Mouse (Mus musculus) embryonic facial prominence, embryonic 11.5 days (tissue): ENCODE data around the gene Atxn7. TPM values are rescaled to one million over a fixed set of nuclear protein-coding genes. Genes with fewer than 3 reads are reported as not detected.

Source experiments
- ATAC-seq: fragments of 200-750 bp; cut with Nextera tagmentation; replicated peaks from 2 replicates; pipeline ENCODE4 v1.8.0; 2017; ENCODE audit warnings: low read depth; ENCODE audit not compliant: insufficient number of reproducible peaks, low FRiP score, low TSS enrichment
- DNase-seq: peaks from one replicate; pipeline ENCODE4 v3.0.0-alpha.2; 2015; ENCODE audit warnings: low spot score
- H3K27ac ChIP-seq: fragments of 300-500 bp; sonication (generic); replicated peaks from 2 replicates; pipeline ENCODE4 v1.5.1; 2014; ENCODE audit warnings: mild to moderate bottlenecking, low read depth, low read length, control low read depth
- H3K27me3 ChIP-seq: fragments of 300-500 bp; sonication (generic); 2 replicates; pipeline ENCODE4 v1.6.1; 2014; ENCODE audit warnings: mild to moderate bottlenecking, low read length, moderate library complexity, mixed read lengths; ENCODE audit not compliant: control insufficient read depth, insufficient read depth
- H3K36me3 ChIP-seq: fragments of 300-500 bp; sonication (generic); replicated peaks from 2 replicates; pipeline ENCODE4 v1.6.1; 2014; ENCODE audit warnings: low read depth, mild to moderate bottlenecking, low read length, moderate library complexity, mixed read lengths; ENCODE audit not compliant: control insufficient read depth, insufficient read depth
- H3K4me1 ChIP-seq: fragments of 300-500 bp; sonication (generic); 2 replicates; pipeline ENCODE4 v1.6.1; 2014; ENCODE audit warnings: low read length, mixed read lengths; ENCODE audit not compliant: control insufficient read depth, insufficient read depth
- H3K4me2 ChIP-seq: fragments of 300-500 bp; sonication (generic); 2 replicates; pipeline ENCODE4 v1.6.1; 2014; ENCODE audit warnings: low read depth, mild to moderate bottlenecking, control low read depth, low read length, moderate library complexity
- H3K4me3 ChIP-seq: fragments of 300-500 bp; sonication (generic); 2 replicates; pipeline ENCODE4 v1.5.1; 2014; ENCODE audit warnings: low read depth, low read length, control low read depth
- H3K9ac ChIP-seq: fragments of 300-500 bp; sonication (generic); replicated peaks from 2 replicates; pipeline ENCODE4 v1.6.1; 2014; ENCODE audit warnings: mild to moderate bottlenecking, control low read depth, low read length
- H3K9me3 ChIP-seq: fragments of 300-500 bp; sonication (generic); replicated peaks from 2 replicates; pipeline ENCODE4 v1.6.1; 2016; ENCODE audit warnings: mild to moderate bottlenecking, low read length, inconsistent platforms, mixed read lengths; ENCODE audit not compliant: control insufficient read depth
- WGBS: fragments of 180-500 bp; shearing (Covaris S2); extraction: QIAGEN DNeasy Blood & Tissue Kit; methylation state at CpG from one replicate; pipeline ENCODE4 v1.1.7; 2014; 5-methylcytosine and 5-hydroxymethylcytosine counted together
- polyA plus RNA-seq: library from polyadenylated mRNA; unstranded; fragments of >200 nt; fragmentation: Nextera tagmentation; extraction: Ambion mirVana; gene quantifications from 2 replicates; pipeline ENCODE4 v1.2.1, GENCODE M21; 2014

The Atxn7 gene
- polyA plus RNA-seq, 1 experiment from 2014 or later = 3.7 TPM

- ATAC-seq = no peak
- Histone ChIP-seq H3K4me3 (no peak overlapping the region), H3K27me3 (no peaks in the 10 kb centered on the region), H3K9ac (no peak overlapping the region), H3K4me2 (no peak overlapping the region), H3K27ac (no peak overlapping the region), H3K36me3 (no peaks in the 10 kb centered on the region), H3K4me1 (no peaks in the 10 kb centered on the region), H3K9me3 (no peaks in the 10 kb centered on the region)
- WGBS = 82% methylated on average over 6 of the region's 6 CpGs
- peak; percentile 26 for DNase-seq
These were observed 58.1 kb downstream of the Atxn7 start for GRCm38 (mm10) chr14:14019155-14019894.

- ATAC-seq (no peak), DNase-seq (no peak)
- Histone ChIP-seq H3K9me3 (no peaks in the 10 kb centered on the region), H3K9ac (no peak overlapping the region), H3K4me3 (no peak overlapping the region), H3K36me3 (no peaks in the 10 kb centered on the region), H3K27me3 (no peaks in the 10 kb centered on the region), H3K4me1 (no peaks in the 10 kb centered on the region), H3K4me2 (no peak overlapping the region), H3K27ac (no peak overlapping the region)
- 91% methylated on average over 6 of the region's 6 CpGs for WGBS
These were observed 60.0 kb downstream of the Atxn7 start for GRCm38 (mm10) chr14:14021244-14021643.

GRCm38 (mm10) chr14:14025870-14026269 lies 64.6 kb downstream of the Atxn7 start:
- no peaks in the 10 kb centered on the region for H3K4me1 ChIP-seq
- no peak overlapping the region for H3K4me2 ChIP-seq
- WGBS = 89% methylated on average over 8 of the region's 8 CpGs
- DNase-seq = no peak
- H3K9ac ChIP-seq = no peak overlapping the region
- no peaks in the 10 kb centered on the region for H3K27me3 ChIP-seq
- ATAC-seq = no peak
- H3K4me3 ChIP-seq = no peak overlapping the region
- H3K9me3 ChIP-seq = no peaks in the 10 kb centered on the region
- no peaks in the 10 kb centered on the region for H3K36me3 ChIP-seq
- no peak overlapping the region for H3K27ac ChIP-seq

GRCm38 (mm10) chr14:14030621-14031020 lies 69.4 kb downstream of the Atxn7 start:
- H3K9ac ChIP-seq = no peak overlapping the region
- H3K36me3 ChIP-seq = no peaks in the 10 kb centered on the region
- no peak overlapping the region for H3K27ac ChIP-seq
- no peaks in the 10 kb centered on the region for H3K27me3 ChIP-seq
- DNase-seq (no peak), ATAC-seq (no peak)
- no peaks in the 10 kb centered on the region for H3K4me1 ChIP-seq
- no peak overlapping the region for H3K4me2 ChIP-seq
- H3K9me3 ChIP-seq = no peaks in the 10 kb centered on the region
- no peak overlapping the region for H3K4me3 ChIP-seq
- 96% methylated on average over 2 of the region's 2 CpGs for WGBS

- DNase-seq = no peak
- H3K4me3 ChIP-seq = no peak overlapping the region
- H3K27ac ChIP-seq = no peak overlapping the region
- H3K9ac ChIP-seq = no peak overlapping the region
- no peak overlapping the region for H3K4me2 ChIP-seq
- no peaks in the 10 kb centered on the region for H3K9me3 ChIP-seq
- WGBS = 88% methylated on average over 1 of the region's 1 CpGs
- no peaks in the 10 kb centered on the region for H3K4me1 ChIP-seq
- no peaks in the 10 kb centered on the region for H3K36me3 ChIP-seq
- no peaks in the 10 kb centered on the region for H3K27me3 ChIP-seq
- ATAC-seq = no peak
These were observed 71.6 kb downstream of the Atxn7 start for GRCm38 (mm10) chr14:14032842-14033241.

GRCm38 (mm10) chr14:14036352-14036751 lies 75.1 kb downstream of the Atxn7 start:
- H3K4me3 ChIP-seq = no peak overlapping the region
- no peak overlapping the region for H3K4me2 ChIP-seq
- H3K9ac ChIP-seq = no peak overlapping the region
- no peaks in the 10 kb centered on the region for H3K4me1 ChIP-seq
- ATAC-seq = no peak
- H3K36me3 ChIP-seq = no peaks in the 10 kb centered on the region
- 68% methylated on average over 2 of the region's 2 CpGs for WGBS
- no peak overlapping the region for H3K27ac ChIP-seq
- no peak for DNase-seq
- H3K27me3 ChIP-seq = no peaks in the 10 kb centered on the region
- H3K9me3 ChIP-seq = no peaks in the 10 kb centered on the region

GRCm38 (mm10) chr14:14038233-14038632 lies 77.0 kb downstream of the Atxn7 start:
- H3K4me1 ChIP-seq = no peaks in the 10 kb centered on the region
- DNase-seq = no peak
- H3K9me3 ChIP-seq = no peaks in the 10 kb centered on the region
- H3K27me3 ChIP-seq = no peaks in the 10 kb centered on the region
- no peaks in the 10 kb centered on the region for H3K36me3 ChIP-seq
- ATAC-seq = no peak
- H3K4me3 ChIP-seq = no peak overlapping the region
- WGBS = 84% methylated on average over 2 of the region's 2 CpGs
- H3K27ac ChIP-seq = no peak overlapping the region
- no peak overlapping the region for H3K9ac ChIP-seq
- no peak overlapping the region for H3K4me2 ChIP-seq

- Histone ChIP-seq H3K4me1 (no peaks in the 10 kb centered on the region), H3K4me3 (no peak overlapping the region), H3K27ac (no peak overlapping the region), H3K27me3 (no peaks in the 10 kb centered on the region), H3K4me2 (no peak overlapping the region), H3K9ac (no peak overlapping the region), H3K36me3 (no peaks in the 10 kb centered on the region), H3K9me3 (no peaks in the 10 kb centered on the region)
- no peak for DNase-seq
- ATAC-seq = no peak
- 79% methylated on average over 4 of the region's 4 CpGs for WGBS
These were observed 81.1 kb downstream of the Atxn7 start for GRCm38 (mm10) chr14:14042336-14042735.
